Mouse (Mus musculus): ENCODE results near the gene Kcnk10.

The Kcnk10 gene

DNA sequence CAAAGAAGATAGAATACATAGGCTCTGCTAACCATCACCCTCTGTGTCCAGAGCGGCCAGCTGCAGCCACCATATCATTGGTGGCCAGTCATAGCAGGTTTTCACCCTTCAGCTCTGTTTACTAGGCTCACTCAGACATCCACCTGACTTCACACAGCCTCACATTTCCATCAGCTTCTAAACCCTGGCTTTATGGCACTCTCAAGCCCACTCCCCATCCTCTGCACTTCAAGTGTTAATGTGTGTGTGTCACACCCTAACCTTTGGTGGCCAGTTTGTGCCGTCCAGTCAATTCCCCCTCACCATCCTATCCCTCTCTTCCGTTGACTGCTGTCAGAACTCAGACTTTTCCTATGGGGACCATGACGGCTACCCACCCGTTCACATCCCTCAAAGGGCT, 184.0 kb downstream of the Kcnk10 start:
- DNase-seq: no peak

DNA sequence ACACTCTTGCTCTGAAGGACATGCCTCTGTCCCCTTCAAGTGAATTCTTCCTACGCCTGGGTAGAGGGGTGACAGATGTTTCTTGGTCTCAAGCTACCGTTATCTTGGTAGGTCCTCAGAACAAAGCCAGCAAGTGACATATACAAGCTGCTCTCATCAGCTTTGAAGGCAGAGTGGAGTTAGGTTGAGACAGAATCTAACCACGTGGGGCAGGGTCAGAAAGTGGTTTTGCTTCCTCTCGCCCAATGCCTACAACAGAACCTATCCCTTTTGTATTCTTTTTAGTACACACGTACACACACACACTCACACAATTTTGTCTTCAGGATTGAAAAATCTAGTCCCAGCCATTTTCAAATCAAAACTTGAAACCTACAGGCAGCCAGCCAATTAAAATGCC, 186.8 kb downstream of the Kcnk10 start:
- no peak for DNase-seq

DNA sequence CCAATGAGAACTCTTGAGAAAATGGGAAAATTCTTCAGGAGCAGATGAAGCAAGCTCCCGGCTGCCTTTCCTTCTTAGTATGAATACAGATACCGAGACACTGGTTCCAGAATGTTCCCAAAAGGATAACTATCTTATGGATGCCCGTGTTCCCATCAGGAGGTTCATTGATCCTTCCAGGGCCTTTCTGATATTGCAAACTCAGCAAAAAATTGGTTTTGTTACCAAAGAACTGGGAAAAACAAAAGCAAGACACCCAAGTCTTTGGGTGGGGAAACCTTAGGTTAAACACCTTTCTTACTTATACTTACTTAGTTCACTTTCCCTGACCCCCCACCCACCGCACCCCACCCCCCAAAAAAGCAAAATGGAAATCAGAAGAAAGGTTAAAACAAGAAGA, 188.5 kb downstream of the Kcnk10 start:
- DNase-seq: no peak

All from spleen, adult 18-20 months (tissue).